Mouse (Mus musculus): ENCODE measurements around the gene Kif13a.

DNA sequence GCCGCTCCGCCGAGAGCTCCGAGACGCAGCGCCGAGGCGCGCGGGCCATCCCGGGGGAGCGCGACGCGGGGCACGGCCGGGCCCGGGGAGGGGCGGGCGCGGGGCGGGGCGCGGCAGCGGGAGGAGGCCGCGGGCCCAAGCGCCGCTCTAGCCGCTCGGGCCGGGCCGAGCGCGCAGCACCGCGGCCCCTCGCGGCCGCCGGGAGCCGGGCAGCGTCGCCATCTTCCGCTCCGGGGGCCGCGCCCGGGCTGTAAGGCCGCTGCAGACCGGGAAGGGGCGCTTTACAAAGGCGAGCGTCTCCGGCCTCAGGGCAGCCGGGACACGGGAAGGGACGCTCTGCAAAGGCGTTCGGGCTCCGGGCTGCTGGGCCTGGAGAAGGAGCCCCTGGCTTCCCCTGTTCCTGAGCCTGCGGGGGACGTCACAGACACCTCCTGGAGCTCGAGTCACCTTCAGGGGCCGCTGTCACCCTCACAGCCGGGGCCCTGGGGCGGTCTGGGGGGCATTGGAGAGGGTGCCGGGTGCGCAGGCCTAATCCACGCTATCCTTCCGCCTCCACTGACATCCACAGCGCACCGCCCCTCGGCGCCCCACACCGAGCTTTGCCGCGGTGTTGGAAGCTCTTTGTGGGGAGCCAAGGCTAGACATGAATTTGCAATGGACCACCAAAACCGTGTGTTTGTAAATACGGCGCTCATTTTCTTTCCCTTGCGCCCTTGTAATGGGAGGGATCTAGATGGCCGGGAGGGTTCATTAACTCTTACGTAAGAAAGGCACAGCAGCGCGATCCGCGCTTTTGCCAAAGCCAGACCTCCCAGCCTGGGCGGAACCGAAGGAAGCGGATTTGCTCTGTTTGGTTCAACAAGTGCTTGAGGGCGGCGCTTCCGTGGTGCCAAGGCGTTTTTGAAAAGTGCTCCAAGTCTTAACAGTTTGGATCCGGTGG lies at the start of gene Kif13a:
- TF ChIP-seq CTCF (IDR thresholded peaks at IDR 0.05; ENCODE audit: control insufficient read depth, insufficient read depth, low read length) (no peak), POLR2A (IDR thresholded peaks at IDR 0.05; ENCODE audit: borderline replicate concordance, control insufficient read depth, low read depth, low read length) (peak; percentile 52; the same call in 1 of the 2 replicates)

Data from bone marrow, adult 2 months (tissue).